Mouse (Mus musculus) embryonic fibroblast, embryonic 13.5 days (primary cell): ENCODE measurements around the gene Gm4450.
"Not testable (repeated sequence)": the region's sequence is repeated elsewhere in the genome, so short reads cannot be mapped to it uniquely, and the experiment has no call there.

Experiments used
- CTCF ChIP-seq: IDR thresholded peaks from 2 replicates; pipeline ENCODE4 v1.5.1; 2011; ENCODE audit warnings: mild to moderate bottlenecking, control low read depth, low read length, moderate library complexity, borderline replicate concordance; ENCODE audit not compliant: insufficient read depth
- POLR2A ChIP-seq: IDR thresholded peaks from 2 replicates; pipeline ENCODE4 v1.6.1; 2011; ENCODE audit warnings: low read depth, mild to moderate bottlenecking, control low read depth, low read length, moderate library complexity

- TF ChIP-seq POLR2A, CTCF: not testable (repeated sequence)
These were observed 14.7 kb downstream of the Gm4450 start for GRCm38 (mm10) chr3:98442245-98442644.
